8 mouse cellular contexts compared by ENCODE assay signal in the genomic region with DNA sequence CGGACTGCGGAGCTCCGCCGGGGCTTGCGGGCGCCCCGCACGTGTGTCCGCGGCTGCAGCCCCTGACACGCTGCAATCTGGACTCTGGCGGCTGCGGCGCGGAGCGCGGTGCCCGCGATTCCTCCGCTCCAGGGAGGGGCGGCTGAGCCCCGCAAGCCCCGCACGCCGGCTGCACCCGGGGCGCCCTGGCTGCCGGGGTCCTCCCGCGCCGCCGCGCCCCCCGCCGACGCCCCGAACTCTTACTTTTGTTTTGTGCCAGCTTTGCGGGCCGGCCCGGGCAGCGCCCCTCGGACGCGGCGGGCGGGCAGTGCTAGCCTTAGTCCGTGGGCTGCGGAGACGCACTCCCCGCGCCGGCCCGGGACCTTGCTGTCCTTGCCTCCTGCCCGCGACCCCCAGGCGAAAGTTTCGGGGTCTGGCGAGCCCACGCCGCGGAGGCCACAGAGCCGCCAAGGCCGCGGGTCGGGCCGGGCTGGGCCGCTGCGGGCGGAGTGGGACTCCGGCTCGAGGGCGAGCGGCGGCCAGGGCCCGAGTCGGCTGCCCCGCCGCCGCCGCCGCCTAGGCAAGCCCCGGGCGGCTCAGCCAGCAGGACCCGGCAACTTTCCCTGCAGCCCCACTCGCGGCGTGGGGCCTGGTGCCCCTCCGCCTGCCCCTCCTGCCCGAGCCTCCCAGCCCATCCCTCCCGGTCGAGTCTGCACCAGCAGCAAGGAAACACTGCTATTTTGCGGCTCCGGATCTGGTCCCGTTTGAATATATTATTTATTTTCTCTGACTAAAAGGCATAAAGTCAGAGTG. TPM values are rescaled to one million over a fixed set of nuclear protein-coding genes. Genes with fewer than 3 reads are reported as not detected.
DNase-seq lines count a peak whose midpoint lies in the region; ATAC-seq and TF ChIP-seq lines count a peak whose summit lies in the region.

No protein-coding gene starts in this region.

- ATAC-seq in forebrain, postnatal 0 days = peak; percentile 23
- peak; percentile 16; the same call in 1 of the 2 replicates for ATAC-seq in intestine, postnatal 0 days
- peak; percentile 49 for ATAC-seq in midbrain, embryonic 11.5 days (ENCODE audit: low FRiP score)

- no peaks in the 10 kb centered on the region for H3K9me3 ChIP-seq in forebrain, postnatal 0 days (ENCODE audit: low read length)
- no peaks in the 10 kb centered on the region for H3K9me3 ChIP-seq in intestine, postnatal 0 days (ENCODE audit: control insufficient read depth)
- H3K9me3 ChIP-seq in midbrain, embryonic 11.5 days (ENCODE audit: control insufficient read depth, low read length) = 0 out of 2 replicates have a peak, but pooled peaks cover 2% of the 10 kb centered on the region

- TF ChIP-seq CTCF in thymus, adult 2 months (IDR thresholded peaks at IDR 0.05; ENCODE audit: borderline replicate concordance, control insufficient read depth, extremely low read depth, insufficient read depth, low read length, poor library complexity) = no peak
- no peak for TF ChIP-seq CTCF in forebrain, postnatal 0 days (IDR thresholded peaks at IDR 0.05; ENCODE audit: low read depth)
- no peak for TF ChIP-seq CTCF in intestine, postnatal 0 days (IDR thresholded peaks at IDR 0.05; ENCODE audit: low read depth)

- peaks cover 14% of the 10 kb centered on the region for H3K27me3 ChIP-seq in thymus, adult 2 months (ENCODE audit: control insufficient read depth, insufficient read depth, low read length)
- H3K27me3 ChIP-seq in forebrain, postnatal 0 days (ENCODE audit: insufficient read depth, low read length) = no peaks in the 10 kb centered on the region; the same call in 1 of the 2 replicates
- H3K27me3 ChIP-seq in intestine, postnatal 0 days (replicated peaks; ENCODE audit: control insufficient read depth, insufficient read depth, low read length) = no peaks in the 10 kb centered on the region; the same call in 1 of the 2 replicates
- H3K27me3 ChIP-seq in midbrain, embryonic 11.5 days (ENCODE audit: control insufficient read depth, insufficient read depth, low read length) = peaks cover 67% of the 10 kb centered on the region

- peak overlapping the region; percentile 45 for H3K4me3 ChIP-seq in thymus, adult 2 months (ENCODE audit: control insufficient read depth, insufficient read depth, low read length)
- H3K4me3 ChIP-seq in forebrain, postnatal 0 days (ENCODE audit: low read depth, low read length) = peak overlapping the region; percentile 78
- peak overlapping the region; percentile 94 for H3K4me3 ChIP-seq in intestine, postnatal 0 days (ENCODE audit: low read depth, low read length)
- peak overlapping the region; percentile 78 for H3K4me3 ChIP-seq in midbrain, embryonic 11.5 days (ENCODE audit: low read depth, low read length)

- TF ChIP-seq POLR2A in thymus, adult 2 months (IDR thresholded peaks at IDR 0.05; ENCODE audit: control insufficient read depth, extremely low read depth, insufficient read depth, low read length, poor library complexity) = no peak

- peak overlapping the region; percentile 82 for H3K9ac ChIP-seq in forebrain, postnatal 0 days
- H3K9ac ChIP-seq in intestine, postnatal 0 days (ENCODE audit: low read depth, low read length) = peak overlapping the region; percentile 85
- H3K9ac ChIP-seq in midbrain, embryonic 11.5 days (ENCODE audit: low read length) = peak overlapping the region; percentile 92

- no peak overlapping the region for H3K27ac ChIP-seq in thymus, adult 2 months (ENCODE audit: control insufficient read depth, insufficient read depth, low read length)
- peak overlapping the region; percentile 87 for H3K27ac ChIP-seq in forebrain, postnatal 0 days (ENCODE audit: low read depth, low read length)
- peak overlapping the region; percentile 85 for H3K27ac ChIP-seq in intestine, postnatal 0 days (ENCODE audit: low read depth, low read length)
- peak overlapping the region; percentile 65 for H3K27ac ChIP-seq in midbrain, embryonic 11.5 days (ENCODE audit: low read depth, low read length)

- peak; percentile 56 to 87 for DNase-seq in adrenal gland, adult (ENCODE audit: inconsistent age in 2 of 2, low spot score in 1 of 2)
- DNase-seq in adrenal gland, adult 8-10 months = no peak
- DNase-seq in thymus, adult 2 months = no peak
- DNase-seq in thymus, postnatal 10 days (ENCODE audit: low spot score in 2 of 2) = no peak
- no peak for DNase-seq in forebrain, postnatal 0 days
- DNase-seq in midbrain, embryonic 11.5 days (ENCODE audit: low spot score, missing footprints) = peak; percentile 96
- DNase-seq in frontal cortex, adult 2 months (ENCODE audit: extremely low spot score in 1 of 2, low spot score in 1 of 2) = no peak

- peaks cover 16% of the 10 kb centered on the region for H3K4me1 ChIP-seq in thymus, adult 2 months (replicated peaks; ENCODE audit: control insufficient read depth, insufficient read depth, low read length)
- 0 out of 2 replicates have a peak, but pooled peaks cover 10% of the 10 kb centered on the region for H3K4me1 ChIP-seq in forebrain, postnatal 0 days (ENCODE audit: insufficient read depth)
- H3K4me1 ChIP-seq in intestine, postnatal 0 days (replicated peaks; ENCODE audit: control insufficient read depth, insufficient read depth, low read length) = 0 out of 2 replicates have a peak, but pooled peaks cover 9% of the 10 kb centered on the region
- H3K4me1 ChIP-seq in midbrain, embryonic 11.5 days (ENCODE audit: control insufficient read depth, insufficient read depth, low read length) = peaks cover 10% of the 10 kb centered on the region

- H3K36me3 ChIP-seq in thymus, adult 2 months (ENCODE audit: control insufficient read depth, insufficient read depth, low read length) = no peaks in the 10 kb centered on the region
- no peaks in the 10 kb centered on the region for H3K36me3 ChIP-seq in forebrain, postnatal 0 days (ENCODE audit: insufficient read depth)
- peaks cover 4% of the 10 kb centered on the region; the same call in 1 of the 2 replicates for H3K36me3 ChIP-seq in intestine, postnatal 0 days (ENCODE audit: control insufficient read depth, insufficient read depth)
- peaks cover 3% of the 10 kb centered on the region; the same call in 1 of the 2 replicates for H3K36me3 ChIP-seq in midbrain, embryonic 11.5 days (ENCODE audit: control insufficient read depth, insufficient read depth, low read length)

- peak overlapping the region; percentile 82 for H3K4me2 ChIP-seq in forebrain, postnatal 0 days (ENCODE audit: low read depth)
- H3K4me2 ChIP-seq in intestine, postnatal 0 days (replicated peaks; ENCODE audit: low read depth) = peak overlapping the region; percentile 95
- H3K4me2 ChIP-seq in midbrain, embryonic 11.5 days = peak overlapping the region; percentile 75

- 2% methylated on average over 94 of the region's 94 CpGs for WGBS in thymus, adult 2 months
- under 1% methylated on average over 86 of the region's 94 CpGs for WGBS in forebrain, postnatal 0 days
- WGBS in intestine, postnatal 0 days = under 1% methylated on average over 61 of the region's 94 CpGs
- WGBS in midbrain, embryonic 11.5 days = under 1% methylated on average over 81 of the region's 94 CpGs

RNA-seq across cellular contexts. Expression of a gene that starts 0.5 kb away (rescaled TPM):
- under 1 TPM in 3 of 4 experiments, not detected in 1; 0.28 to 0.73 (median 0.59) TPM for total RNA-seq in adrenal gland, adult 8-10 months (2022)
- 0.09 TPM in 1 of 2 replicates, not detected in the other for polyA plus RNA-seq in thymus, adult 2 months (2012; rRNA removed)
- total RNA-seq in forebrain, postnatal 0 days (2014; rRNA removed) = 12.9 and 15.2 TPM in 2 replicates
- polyA plus RNA-seq in forebrain, postnatal 0 days (2015; fragmentation: Nextera tagmentation; extraction: Ambion mirVana) = 19.3 and 20.7 TPM in 2 replicates
- 1.3 and 1.6 TPM in 2 replicates for polyA plus RNA-seq in intestine, postnatal 0 days (2015; fragmentation: Nextera tagmentation; extraction: Ambion mirVana)
- polyA plus RNA-seq in midbrain, embryonic 11.5 days (2014; fragmentation: Nextera tagmentation; extraction: Ambion mirVana) = 6.5 and 7.7 TPM in 2 replicates
- polyA plus RNA-seq in frontal cortex, adult 2 months (2012; rRNA removed) = 14.7 and 22.6 TPM in 2 replicates

RNA-seq across cellular contexts. Expression of a gene that starts 5.9 kb away (rescaled TPM):
- total RNA-seq in adrenal gland, adult 8-10 months (2022) = 100 to 1,000 TPM; 117 to 145 (median 127) TPM
- polyA plus RNA-seq in thymus, adult 2 months (2012; rRNA removed) = 26.4 and 33.6 TPM in 2 replicates
- total RNA-seq in forebrain, postnatal 0 days (2014; rRNA removed) = 44.1 and 51.2 TPM in 2 replicates
- polyA plus RNA-seq in forebrain, postnatal 0 days (2015; fragmentation: Nextera tagmentation; extraction: Ambion mirVana) = 38.2 and 57.5 TPM in 2 replicates
- 15.9 and 18.4 TPM in 2 replicates for polyA plus RNA-seq in intestine, postnatal 0 days (2015; fragmentation: Nextera tagmentation; extraction: Ambion mirVana)
- 14.1 and 15.8 TPM in 2 replicates for polyA plus RNA-seq in midbrain, embryonic 11.5 days (2014; fragmentation: Nextera tagmentation; extraction: Ambion mirVana)
- polyA plus RNA-seq in frontal cortex, adult 2 months (2012; rRNA removed) = 20.4 and 24.3 TPM in 2 replicates

Comparison
In these comparisons a context has a peak if more than half of its experiments do, and no peak if none do; other contexts are left out.
1. DNase-seq: peak in adrenal gland, adult (2 of 2) and midbrain, embryonic 11.5 days (single experiment); none in adrenal gland, adult 8-10 months (single experiment), thymus, adult 2 months (single experiment), thymus, postnatal 10 days (0 of 2), forebrain, postnatal 0 days (single experiment) and frontal cortex, adult 2 months (0 of 2).
2. Peak in every context shown above with its lines, with median percentiles within 50 percentile points of each other: H3K4me3 ChIP-seq, ATAC-seq, H3K4me2 ChIP-seq and H3K9ac ChIP-seq.